Mouse (Mus musculus): ENCODE results near the gene Gm28042. TPM values are rescaled to one million over a fixed set of nuclear protein-coding genes. Genes with fewer than 3 reads are reported as not detected.

The Gm28042 gene
- polyA plus RNA-seq, 1 experiment from 2014 or later: 3.6 TPM

GRCm38 (mm10) chr2:120012924-120013323 is 14.4 kb upstream of the Gm28042 start:
- H3K4me1 ChIP-seq (ENCODE audit: control insufficient read depth in 2 of 2, insufficient read depth in 2 of 2, low read length in 2 of 2): no peaks in the 10 kb centered on the region
- H3K36me3 ChIP-seq (ENCODE audit: control insufficient read depth, insufficient read depth, low read length): peaks cover 38% of the 10 kb centered on the region
- H3K27me3 ChIP-seq (ENCODE audit: control insufficient read depth, insufficient read depth, low read length): no peaks in the 10 kb centered on the region
- H3K9me3 ChIP-seq (ENCODE audit: control insufficient read depth, low read length): no peaks in the 10 kb centered on the region
- no peak overlapping the region for H3K4me3 ChIP-seq (ENCODE audit: control insufficient read depth in 1 of 2, insufficient read depth in 1 of 2, low read depth in 1 of 2, low read length in 2 of 2)
- no peak for ATAC-seq (ENCODE audit: insufficient number of reproducible peaks, insufficient read depth, low FRiP score, low read depth)
- WGBS: 55% methylated on average over 13 of the region's 13 CpGs
- 0 out of 2 replicates have a peak overlapping the region, but pooled peaks have one; percentile 8 for H3K9ac ChIP-seq (ENCODE audit: low read length)
- no peak overlapping the region for H3K27ac ChIP-seq (replicated peaks in 1 of 2; ENCODE audit: control insufficient read depth in 1 of 2, insufficient read depth in 1 of 2, low read depth in 2 of 2, low read length in 2 of 2)
- no peak overlapping the region for H3K4me2 ChIP-seq (ENCODE audit: low read length)

GRCm38 (mm10) chr2:120013831-120014486 is 13.3 kb upstream of the Gm28042 start:
- Histone ChIP-seq H3K4me3 (ENCODE audit: control insufficient read depth in 1 of 2, insufficient read depth in 1 of 2, low read depth in 1 of 2, low read length in 2 of 2) (no peak overlapping the region), H3K9me3 (ENCODE audit: control insufficient read depth, low read length) (no peaks in the 10 kb centered on the region), H3K9ac (ENCODE audit: low read length) (no peak overlapping the region), H3K4me1 (ENCODE audit: control insufficient read depth in 2 of 2, insufficient read depth in 2 of 2, low read length in 2 of 2) (no peaks in the 10 kb centered on the region), H3K36me3 (ENCODE audit: control insufficient read depth, insufficient read depth, low read length) (peaks cover 48% of the 10 kb centered on the region), H3K4me2 (ENCODE audit: low read length) (no peak overlapping the region), H3K27ac (replicated peaks in 1 of 2; ENCODE audit: control insufficient read depth in 1 of 2, insufficient read depth in 1 of 2, low read depth in 2 of 2, low read length in 2 of 2) (no peak overlapping the region), H3K27me3 (ENCODE audit: control insufficient read depth, insufficient read depth, low read length) (no peaks in the 10 kb centered on the region)
- ATAC-seq (ENCODE audit: insufficient number of reproducible peaks, insufficient read depth, low FRiP score, low read depth): no peak
- WGBS: 88% methylated on average over 2 of the region's 2 CpGs

- H3K27me3 ChIP-seq (ENCODE audit: control insufficient read depth, insufficient read depth, low read length): no peaks in the 10 kb centered on the region
- no peak for ATAC-seq (ENCODE audit: insufficient number of reproducible peaks, insufficient read depth, low FRiP score, low read depth)
- H3K27ac ChIP-seq (replicated peaks in 1 of 2; ENCODE audit: control insufficient read depth in 1 of 2, insufficient read depth in 1 of 2, low read depth in 2 of 2, low read length in 2 of 2): no peak overlapping the region
- peaks cover 67% of the 10 kb centered on the region for H3K36me3 ChIP-seq (ENCODE audit: control insufficient read depth, insufficient read depth, low read length)
- no peak overlapping the region for H3K4me3 ChIP-seq (ENCODE audit: control insufficient read depth in 1 of 2, insufficient read depth in 1 of 2, low read depth in 1 of 2, low read length in 2 of 2)
- no peaks in the 10 kb centered on the region for H3K4me1 ChIP-seq (ENCODE audit: control insufficient read depth in 2 of 2, insufficient read depth in 2 of 2, low read length in 2 of 2)
- H3K9me3 ChIP-seq (ENCODE audit: control insufficient read depth, low read length): no peaks in the 10 kb centered on the region
- H3K9ac ChIP-seq (ENCODE audit: low read length): no peak overlapping the region
- 86% methylated on average over 4 of the region's 4 CpGs for whole genome bisulfite sequencing
- no peak overlapping the region for H3K4me2 ChIP-seq (ENCODE audit: low read length)
Observed at GRCm38 (mm10) chr2:120015882-120016281, 11.4 kb upstream of the Gm28042 start.

- ATAC-seq (ENCODE audit: insufficient number of reproducible peaks, insufficient read depth, low FRiP score, low read depth): no peak
- H3K4me3 ChIP-seq (ENCODE audit: control insufficient read depth in 1 of 2, insufficient read depth in 1 of 2, low read depth in 1 of 2, low read length in 2 of 2): no peak overlapping the region
- 88% methylated on average over 12 of the region's 12 CpGs for WGBS
Observed at GRCm38 (mm10) chr2:120017599-120017998, 9.7 kb upstream of the Gm28042 start.

GRCm38 (mm10) chr2:120024337-120024736 is 3.0 kb upstream of the Gm28042 start:
- 27% methylated on average over 5 of the region's 5 CpGs for WGBS
- Histone ChIP-seq H3K9ac (ENCODE audit: low read length) (peak overlapping the region; percentile 49), H3K4me1 (ENCODE audit: control insufficient read depth in 2 of 2, insufficient read depth in 2 of 2, low read length in 2 of 2) (peaks cover 14 to 22% of the 10 kb centered on the region in 2 experiments), H3K27ac (replicated peaks in 1 of 2; ENCODE audit: control insufficient read depth in 1 of 2, insufficient read depth in 1 of 2, low read depth in 2 of 2, low read length in 2 of 2) (peak overlapping the region; percentile 88 to 92), H3K27me3 (ENCODE audit: control insufficient read depth, insufficient read depth, low read length) (no peaks in the 10 kb centered on the region), H3K4me2 (ENCODE audit: low read length) (no peak overlapping the region), H3K9me3 (ENCODE audit: control insufficient read depth, low read length) (no peaks in the 10 kb centered on the region), H3K36me3 (ENCODE audit: control insufficient read depth, insufficient read depth, low read length) (peaks cover 58% of the 10 kb centered on the region), H3K4me3 (ENCODE audit: control insufficient read depth in 1 of 2, insufficient read depth in 1 of 2, low read depth in 1 of 2, low read length in 2 of 2) (no peak overlapping the region)
- ATAC-seq (ENCODE audit: insufficient number of reproducible peaks, insufficient read depth, low FRiP score, low read depth): peak; percentile 54; the same call in 1 of the 2 replicates

More at GRCm38 (mm10) chr2:120017599-120017998, 9.7 kb upstream of the Gm28042 start:
- no peak overlapping the region for H3K27ac ChIP-seq (replicated peaks in 1 of 2; ENCODE audit: control insufficient read depth in 1 of 2, insufficient read depth in 1 of 2, low read depth in 2 of 2, low read length in 2 of 2)
- H3K36me3 ChIP-seq (ENCODE audit: control insufficient read depth, insufficient read depth, low read length): peaks cover 84% of the 10 kb centered on the region
- H3K9ac ChIP-seq (ENCODE audit: low read length): no peak overlapping the region
- no peak overlapping the region for H3K4me2 ChIP-seq (ENCODE audit: low read length)
- H3K9me3 ChIP-seq (ENCODE audit: control insufficient read depth, low read length): no peaks in the 10 kb centered on the region
- no peaks in the 10 kb centered on the region for H3K27me3 ChIP-seq (ENCODE audit: control insufficient read depth, insufficient read depth, low read length)
- H3K4me1 ChIP-seq (ENCODE audit: control insufficient read depth in 2 of 2, insufficient read depth in 2 of 2, low read length in 2 of 2): no peaks in the 10 kb centered on the region

GRCm38 (mm10) chr2:120027950-120028331 is 648 bp downstream of the Gm28042 start:
- Histone ChIP-seq H3K27me3 (ENCODE audit: control insufficient read depth, insufficient read depth, low read length) (no peaks in the 10 kb centered on the region), H3K4me1 (ENCODE audit: control insufficient read depth in 2 of 2, insufficient read depth in 2 of 2, low read length in 2 of 2) (peaks cover 14 to 22% of the 10 kb centered on the region in 2 experiments), H3K4me2 (ENCODE audit: low read length) (peak overlapping the region; percentile 69), H3K27ac (replicated peaks in 1 of 2; ENCODE audit: control insufficient read depth in 1 of 2, insufficient read depth in 1 of 2, low read depth in 2 of 2, low read length in 2 of 2) (peak overlapping the region; percentile 84 to 95), H3K9ac (ENCODE audit: low read length) (peak overlapping the region; percentile 90), H3K9me3 (ENCODE audit: control insufficient read depth, low read length) (no peaks in the 10 kb centered on the region), H3K36me3 (ENCODE audit: control insufficient read depth, insufficient read depth, low read length) (peaks cover 57% of the 10 kb centered on the region), H3K4me3 (ENCODE audit: control insufficient read depth in 1 of 2, insufficient read depth in 1 of 2, low read depth in 1 of 2, low read length in 2 of 2) (peak overlapping the region; percentile 70 to 98)
- no peak for ATAC-seq (ENCODE audit: insufficient number of reproducible peaks, insufficient read depth, low FRiP score, low read depth)
- WGBS: 52% methylated on average over 3 of the region's 3 CpGs

GRCm38 (mm10) chr2:120030380-120030779 is 3.1 kb downstream of the Gm28042 start:
- Histone ChIP-seq H3K27ac (replicated peaks in 1 of 2; ENCODE audit: control insufficient read depth in 1 of 2, insufficient read depth in 1 of 2, low read depth in 2 of 2, low read length in 2 of 2) (no peak overlapping the region), H3K4me2 (ENCODE audit: low read length) (no peak overlapping the region), H3K4me3 (ENCODE audit: control insufficient read depth in 1 of 2, insufficient read depth in 1 of 2, low read depth in 1 of 2, low read length in 2 of 2) (no peak overlapping the region), H3K4me1 (ENCODE audit: control insufficient read depth in 2 of 2, insufficient read depth in 2 of 2, low read length in 2 of 2) (peaks cover 8 to 12% of the 10 kb centered on the region in 2 experiments), H3K9ac (ENCODE audit: low read length) (no peak overlapping the region), H3K27me3 (ENCODE audit: control insufficient read depth, insufficient read depth, low read length) (no peaks in the 10 kb centered on the region), H3K9me3 (ENCODE audit: control insufficient read depth, low read length) (no peaks in the 10 kb centered on the region), H3K36me3 (ENCODE audit: control insufficient read depth, insufficient read depth, low read length) (peaks cover 56% of the 10 kb centered on the region)
- 77% methylated on average over 8 of the region's 8 CpGs for WGBS
- no peak for ATAC-seq (ENCODE audit: insufficient number of reproducible peaks, insufficient read depth, low FRiP score, low read depth)

Measured in heart, embryonic 14.5 days (tissue).